Mouse (Mus musculus) kidney, adult 2 months (tissue): Measurements from ENCODE around the gene Gm37240. TPM values are rescaled to one million over a fixed set of nuclear protein-coding genes. Genes with fewer than 3 reads are reported as not detected.
A peak's percentile ranks its signal among the peaks of the same experiment; 100 is the strongest.

Experiments used
- DNase-seq: peaks from one replicate; pipeline ENCODE4 v3.0.0; 2021
- H3K27ac ChIP-seq: fragments of 200-500 bp; 2 replicates; pipeline ENCODE4 v1.5.1; 2012; ENCODE audit warnings: low read depth, low read length, control low read depth, inconsistent platforms; ENCODE audit not compliant: insufficient read depth
- H3K27me3 ChIP-seq: fragments of 200-500 bp; replicated peaks from 2 replicates; pipeline ENCODE4 v1.6.1; 2012; ENCODE audit warnings: mild to moderate bottlenecking, moderate library complexity, low read length, inconsistent platforms; ENCODE audit not compliant: control insufficient read depth, insufficient read depth
- H3K36me3 ChIP-seq: fragments of 200-500 bp; 2 replicates; pipeline ENCODE4 v1.6.1; 2012; ENCODE audit warnings: mild to moderate bottlenecking, moderate library complexity, low read length, inconsistent platforms; ENCODE audit not compliant: control insufficient read depth, insufficient read depth
- H3K4me1 ChIP-seq: fragments of 200-500 bp; 2 replicates; pipeline ENCODE4 v1.6.1; 2011; ENCODE audit warnings: low read length; ENCODE audit not compliant: control insufficient read depth, insufficient read depth
- H3K4me3 ChIP-seq: fragments of 200-500 bp; 2 replicates; pipeline ENCODE4 v1.5.1; 2011; ENCODE audit warnings: mild to moderate bottlenecking, low read depth, low read length, control low read depth; ENCODE audit not compliant: insufficient read depth
- CTCF ChIP-seq: fragments of 200-500 bp; conservative IDR thresholded peaks from 2 replicates; pipeline ENCODE4 v1.5.1; 2011; ENCODE audit warnings: low read depth, mild to moderate bottlenecking, control low read depth, low read length, moderate library complexity, mixed read lengths; ENCODE audit not compliant: insufficient read depth, insufficient read length
- POLR2A ChIP-seq: fragments of 200-500 bp; IDR thresholded peaks from one replicate; pipeline ENCODE4 v1.6.1; 2011; ENCODE audit warnings: low read depth, low read length, control low read depth
- WGBS: fragments of 180-500 bp; shearing (Covaris S2); methylation state at CpG from one replicate; pipeline ENCODE4 v1.1.7; 2018; 5-methylcytosine and 5-hydroxymethylcytosine counted together
- polyA plus RNA-seq: library from polyadenylated mRNA; depleted of rRNA; stranded (reverse); fragments of >200 nt; gene quantifications from 2 replicates; pipeline ENCODE4 v1.2.3, GENCODE M21; 2012

The Gm37240 gene
- polyA plus RNA-seq, 1 experiment: 5.5 TPM

- WGBS: 53% methylated on average over 7 of the region's 7 CpGs
These were observed 1271.5 kb downstream of the Gm37240 start for GRCm38 (mm10) chr3:84615856-84616225.

GRCm38 (mm10) chr3:84615050-84615855 is 1272.1 kb downstream of the Gm37240 start:
- H3K27me3 ChIP-seq: no peaks in the 10 kb centered on the region
- DNase-seq: peak; percentile 71
- 20% methylated on average over 5 of the region's 5 CpGs for WGBS
- peak; percentile 44; the same call in 1 of the 2 replicates for TF ChIP-seq CTCF
- no peak for TF ChIP-seq POLR2A
- no peaks in the 10 kb centered on the region for H3K4me1 ChIP-seq
- no peak overlapping the region for H3K4me3 ChIP-seq
- no peaks in the 10 kb centered on the region for H3K36me3 ChIP-seq
- no peak overlapping the region for H3K27ac ChIP-seq

More at GRCm38 (mm10) chr3:84615856-84616225, 1271.5 kb downstream of the Gm37240 start:
- no peaks in the 10 kb centered on the region for H3K4me1 ChIP-seq
- no peaks in the 10 kb centered on the region for H3K27me3 ChIP-seq
- no peak for DNase-seq
- no peak overlapping the region for H3K4me3 ChIP-seq
- no peak overlapping the region for H3K27ac ChIP-seq
- no peaks in the 10 kb centered on the region for H3K36me3 ChIP-seq
- no peak for TF ChIP-seq POLR2A
- TF ChIP-seq CTCF: no peak

- TF ChIP-seq POLR2A (no peak), CTCF (no peak)
- no peaks in the 10 kb centered on the region for H3K36me3 ChIP-seq
- 31% methylated on average over 9 of the region's 9 CpGs for WGBS
- peak; percentile 92 for DNase-seq
- no peak overlapping the region for H3K27ac ChIP-seq
- no peaks in the 10 kb centered on the region for H3K27me3 ChIP-seq
- no peak overlapping the region for H3K4me3 ChIP-seq
- no peaks in the 10 kb centered on the region; the same call in 1 of the 2 replicates for H3K4me1 ChIP-seq
These were observed 1277.1 kb downstream of the Gm37240 start for GRCm38 (mm10) chr3:84610183-84610710.

- Histone ChIP-seq H3K4me3 (no peak overlapping the region), H3K27ac (no peak overlapping the region), H3K4me1 (no peaks in the 10 kb centered on the region), H3K36me3 (no peaks in the 10 kb centered on the region), H3K27me3 (no peaks in the 10 kb centered on the region)
- 80% methylated on average over 8 of the region's 9 CpGs for WGBS
- no peak for DNase-seq
- no peak for TF ChIP-seq POLR2A
- TF ChIP-seq CTCF: no peak
These were observed 1284.1 kb downstream of the Gm37240 start for GRCm38 (mm10) chr3:84603212-84603611.

GRCm38 (mm10) chr3:84602759-84603158 is 1284.6 kb downstream of the Gm37240 start:
- H3K4me1 ChIP-seq: no peaks in the 10 kb centered on the region
- no peak overlapping the region for H3K27ac ChIP-seq
- H3K36me3 ChIP-seq: no peaks in the 10 kb centered on the region
- 93% methylated on average over 2 of the region's 2 CpGs for WGBS
- no peaks in the 10 kb centered on the region for H3K27me3 ChIP-seq
- TF ChIP-seq POLR2A: no peak
- TF ChIP-seq CTCF: no peak
- no peak for DNase-seq
- no peak overlapping the region for H3K4me3 ChIP-seq

- Histone ChIP-seq H3K4me3 (no peak overlapping the region), H3K36me3 (no peaks in the 10 kb centered on the region), H3K27me3 (no peaks in the 10 kb centered on the region), H3K27ac (no peak overlapping the region), H3K4me1 (no peaks in the 10 kb centered on the region)
- TF ChIP-seq POLR2A (no peak), CTCF (no peak)
- 59% methylated on average over 9 of the region's 9 CpGs for WGBS
- DNase-seq: peak; percentile 35
These were observed 1285.3 kb downstream of the Gm37240 start for GRCm38 (mm10) chr3:84601870-84602495.

- Histone ChIP-seq H3K4me3 (no peak overlapping the region), H3K27ac (no peak overlapping the region), H3K27me3 (0 out of 2 replicates have a peak, but pooled peaks cover 2% of the 10 kb centered on the region), H3K36me3 (no peaks in the 10 kb centered on the region), H3K4me1 (peaks cover 4% of the 10 kb centered on the region; the same call in 1 of the 2 replicates)
- no peak for DNase-seq
- 90% methylated on average over 6 of the region's 6 CpGs for WGBS
- TF ChIP-seq POLR2A: no peak
- TF ChIP-seq CTCF: no peak
These were observed 1288.6 kb downstream of the Gm37240 start for GRCm38 (mm10) chr3:84598756-84599155.
